Comparison of ENCODE assay signal across 22 mouse cellular contexts in the genomic region with DNA sequence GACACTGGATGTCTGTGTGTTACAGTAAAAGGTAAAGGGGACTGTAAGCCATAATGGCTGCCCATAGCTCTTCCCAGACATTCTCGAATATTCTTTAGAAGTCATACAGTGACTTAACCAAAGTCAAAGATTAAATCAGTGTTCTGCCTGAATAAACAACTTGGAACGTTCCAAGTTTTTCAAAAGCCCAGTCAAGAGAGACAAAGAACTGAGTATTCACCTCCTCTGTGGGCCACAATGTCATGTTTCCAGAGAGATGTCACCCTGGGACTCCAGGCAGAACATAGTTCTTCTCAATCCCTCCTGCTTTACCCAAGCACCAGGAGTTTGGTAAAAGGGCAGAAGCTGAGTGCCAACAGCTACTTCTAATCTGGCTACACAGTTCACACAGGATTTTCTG. TPM values are rescaled to one million over a fixed set of nuclear protein-coding genes. Genes with fewer than 3 reads are reported as not detected.
DNase-seq lines count a peak whose midpoint lies in the region; ATAC-seq lines count a peak whose summit lies in the region.
"Had no signal": no experiment of that assay in that cellular context is flagged by ENCODE, and none has a peak within 500 bp of the region (broad histone marks: within the 10 kb centered on the region; RNA-seq: fewer than 3 reads in every experiment).

No protein-coding gene starts in this region.

- H3K4me3 ChIP-seq in kidney, embryonic 16.5 days (ENCODE audit: low read length) = no peak overlapping the region
- H3K4me3 ChIP-seq: forebrain, embryonic 10.5 days; forebrain, embryonic 13.5 days; heart, adult 2 months; heart, embryonic 10.5 days; heart, embryonic 13.5 days; hindbrain, embryonic 12.5 days had no signal

- WGBS in kidney, embryonic 16.5 days = 44% methylated on average over 2 of the region's 2 CpGs

- peak overlapping the region; percentile 46; the same call in 1 of the 2 replicates for H3K27ac ChIP-seq in kidney, embryonic 16.5 days (ENCODE audit: low read length)
- H3K27ac ChIP-seq: forebrain, embryonic 10.5 days; forebrain, embryonic 13.5 days; heart, adult 2 months; heart, embryonic 10.5 days; heart, embryonic 13.5 days; hindbrain, embryonic 12.5 days had no signal

- DNase-seq in kidney, adult 11 months = peak; percentile 10
- no peak for DNase-seq in kidney, postnatal 10 days
- DNase-seq in kidney, adult 8-10 months = peak; percentile 30 to 32
- DNase-seq in kidney, postnatal 14 days = no peak
- DNase-seq in adrenal gland, adult 18-20 months (ENCODE audit: low spot score in 2 of 2) = no peak
- DNase-seq in urinary bladder, postnatal 25 days (ENCODE audit: low spot score) = no peak
- DNase-seq: adrenal gland, postnatal 10 days; adrenal gland, postnatal 36 days; cerebellum, adult 18-20 months; cerebellum, adult 9-10 months; cerebellum, postnatal 14 days; gastrocnemius, postnatal 10 days; gastrocnemius, postnatal 36 days; heart, adult 2 months had no signal

- no peaks in the 10 kb centered on the region for H3K27me3 ChIP-seq in kidney, embryonic 16.5 days (ENCODE audit: insufficient read depth, low read length)
- H3K27me3 ChIP-seq: forebrain, embryonic 13.5 days; heart, embryonic 13.5 days; hindbrain, embryonic 12.5 days had no signal

- H3K4me2 ChIP-seq in kidney, embryonic 16.5 days (replicated peaks; ENCODE audit: low read depth, low read length) = no peak overlapping the region
- H3K4me2 ChIP-seq: forebrain, embryonic 13.5 days; heart, embryonic 13.5 days; hindbrain, embryonic 12.5 days had no signal

- H3K4me1 ChIP-seq in kidney, embryonic 16.5 days (ENCODE audit: insufficient read depth, low read length) = no peaks in the 10 kb centered on the region
- H3K4me1 ChIP-seq: forebrain, embryonic 10.5 days; forebrain, embryonic 13.5 days; heart, embryonic 10.5 days; hindbrain, embryonic 12.5 days had no signal

- H3K9me3 ChIP-seq in kidney, embryonic 16.5 days (ENCODE audit: low read length) = no peaks in the 10 kb centered on the region
- H3K9me3 ChIP-seq: forebrain, embryonic 10.5 days; forebrain, embryonic 13.5 days; heart, embryonic 10.5 days; heart, embryonic 13.5 days; hindbrain, embryonic 12.5 days had no signal

- ATAC-seq in kidney, embryonic 16.5 days (ENCODE audit: low FRiP score, low TSS enrichment) = no peak
- ATAC-seq: activated CD4-positive, CD25-positive, alpha-beta regulatory T cell, adult 4 months; forebrain, embryonic 13.5 days; forebrain, embryonic 16.5 days had no signal

- H3K36me3 ChIP-seq in kidney, embryonic 16.5 days (ENCODE audit: insufficient read depth, low read length) = no peaks in the 10 kb centered on the region
- H3K36me3 ChIP-seq: forebrain, embryonic 10.5 days; heart, embryonic 10.5 days; heart, embryonic 13.5 days; hindbrain, embryonic 12.5 days had no signal

- no peak overlapping the region for H3K9ac ChIP-seq in kidney, embryonic 16.5 days (replicated peaks; ENCODE audit: low read length)
- H3K9ac ChIP-seq: forebrain, embryonic 13.5 days; heart, embryonic 13.5 days; hindbrain, embryonic 12.5 days had no signal

RNA-seq across cellular contexts. Expression of a gene that starts 58.2 kb away (rescaled TPM):
- 2.5 and 3.9 TPM in 2 replicates for polyA plus RNA-seq in kidney, embryonic 16.5 days (2015; fragmentation: Nextera tagmentation; extraction: Ambion mirVana)
- total RNA-seq in adrenal gland, adult 18-20 months (2021) = 1 to 10 TPM; 6.3 to 8.4 TPM

Comparison
In these comparisons a context has a peak if more than half of its experiments do, and no peak if none do; other contexts are left out.
1. DNase-seq: peak in kidney, adult 11 months (single experiment) and kidney, adult 8-10 months (2 of 2); none in kidney, postnatal 10 days (single experiment), kidney, postnatal 14 days (single experiment), adrenal gland, adult 18-20 months (0 of 2) and urinary bladder, postnatal 25 days (single experiment).